Mouse (Mus musculus) heart, postnatal 0 days (tissue): ENCODE results near the gene Gtf2ird2. TPM values are rescaled to one million over a fixed set of nuclear protein-coding genes. Genes with fewer than 3 reads are reported as not detected.

ENCODE experiments used
- ATAC-seq: fragments of 200-750 bp; cut with Nextera tagmentation; 2 replicates; pipeline ENCODE4 v1.8.0; 2017; ENCODE audit warnings: low read depth, moderate number of reproducible peaks, moderate library complexity; ENCODE audit not compliant: insufficient read depth
- DNase-seq: peaks from one replicate; pipeline ENCODE4 v3.0.0-alpha.2; 2016; ENCODE audit warnings: low spot score
- H3K27ac ChIP-seq: fragments of 300-500 bp; sonication (generic); 2 replicates; pipeline ENCODE4 v1.5.1; 2014; ENCODE audit warnings: low read depth, mild to moderate bottlenecking
- H3K27me3 ChIP-seq: fragments of 300-500 bp; sonication (generic); 2 replicates; pipeline ENCODE4 v1.6.1; 2014; ENCODE audit warnings: low read length, mixed read lengths; ENCODE audit not compliant: control insufficient read depth, insufficient read depth
- H3K36me3 ChIP-seq: fragments of 300-500 bp; sonication (generic); replicated peaks from 2 replicates; pipeline ENCODE4 v1.6.1; 2014; ENCODE audit warnings: low read length, mixed read lengths; ENCODE audit not compliant: control insufficient read depth, insufficient read depth
- H3K4me1 ChIP-seq: fragments of 300-500 bp; sonication (generic); 2 replicates; pipeline ENCODE4 v1.6.1; 2014; ENCODE audit warnings: antibody characterized with exemption; ENCODE audit not compliant: control insufficient read depth, insufficient read depth
- H3K4me2 ChIP-seq: fragments of 300-500 bp; sonication (generic); 2 replicates; pipeline ENCODE4 v1.6.1; 2014; ENCODE audit warnings: low read depth, mild to moderate bottlenecking, low read length, moderate library complexity
- H3K4me3 ChIP-seq: fragments of 300-500 bp; sonication (generic); 2 replicates; pipeline ENCODE4 v1.5.1; 2014; ENCODE audit warnings: low read depth, low read length
- H3K9ac ChIP-seq: fragments of 300-500 bp; sonication (generic); replicated peaks from 2 replicates; pipeline ENCODE4 v1.6.1; 2014; ENCODE audit warnings: low read depth, low read length, mixed read lengths
- H3K9me3 ChIP-seq: fragments of 300-500 bp; sonication (generic); replicated peaks from 2 replicates; pipeline ENCODE4 v1.6.1; 2016; ENCODE audit warnings: low read length; ENCODE audit not compliant: control insufficient read depth
- CTCF ChIP-seq: IDR thresholded peaks from 2 replicates; pipeline ENCODE4 v1.5.1; 2016; ENCODE audit warnings: antibody characterized with exemption, control low read depth, low read depth
- EP300 ChIP-seq: IDR thresholded peaks from 2 replicates; pipeline ENCODE4 v1.6.1; 2016; ENCODE audit warnings: antibody characterized with exemption, low read depth
- WGBS: fragments of 180-500 bp; shearing (Covaris S2); extraction: QIAGEN DNeasy Blood & Tissue Kit; methylation state at CpG from one replicate; pipeline ENCODE4 v1.1.7; 2014; 5-methylcytosine and 5-hydroxymethylcytosine counted together
- polyA plus RNA-seq: library from polyadenylated mRNA; unstranded; fragments of >200 nt; fragmentation: Nextera tagmentation; extraction: Ambion mirVana; gene quantifications from 2 replicates; pipeline ENCODE4 v1.2.1, GENCODE M21; 2015
- total RNA-seq: library from RNA; depleted of rRNA; stranded (reverse); fragments of >200 nt; gene quantifications from 2 replicates; pipeline ENCODE4 v1.2.3, GENCODE M21; 2014; ENCODE audit warnings: low replicate concordance

Gene Gtf2ird2
- total and polyA plus RNA-seq, 2 experiments from 2014 or later: 4.2 to 25.1 TPM

DNA sequence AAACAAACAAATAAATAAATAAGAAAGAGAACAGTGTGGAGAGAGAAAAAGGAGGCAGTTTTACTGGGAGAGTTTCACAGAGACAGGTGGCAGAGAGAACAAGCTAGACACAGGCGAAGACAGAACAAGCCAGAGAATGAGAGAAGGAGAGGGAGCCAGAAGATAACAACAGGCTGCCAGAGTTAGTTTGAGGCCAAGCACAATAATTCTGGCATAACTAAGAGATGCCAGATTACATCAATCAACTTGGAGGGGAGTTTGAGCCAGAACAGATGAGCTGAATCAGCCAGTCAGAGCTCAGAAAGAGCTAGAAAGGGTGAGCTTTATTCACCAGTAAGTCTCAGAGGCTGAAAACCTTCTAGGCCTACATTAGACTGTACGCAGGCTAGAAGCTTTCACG lies 66.8 kb downstream of the Gtf2ird2 start:
- WGBS: 79% methylated on average over 3 of the region's 3 CpGs
- Histone ChIP-seq H3K4me3 (no peak overlapping the region), H3K36me3 (peaks cover 97% of the 10 kb centered on the region), H3K27me3 (no peaks in the 10 kb centered on the region), H3K4me1 (no peaks in the 10 kb centered on the region), H3K4me2 (no peak overlapping the region), H3K27ac (no peak overlapping the region), H3K9ac (no peak overlapping the region), H3K9me3 (no peaks in the 10 kb centered on the region)
- ATAC-seq (no peak), DNase-seq (no peak)
- no peak for TF ChIP-seq CTCF
- no peak for TF ChIP-seq EP300

DNA sequence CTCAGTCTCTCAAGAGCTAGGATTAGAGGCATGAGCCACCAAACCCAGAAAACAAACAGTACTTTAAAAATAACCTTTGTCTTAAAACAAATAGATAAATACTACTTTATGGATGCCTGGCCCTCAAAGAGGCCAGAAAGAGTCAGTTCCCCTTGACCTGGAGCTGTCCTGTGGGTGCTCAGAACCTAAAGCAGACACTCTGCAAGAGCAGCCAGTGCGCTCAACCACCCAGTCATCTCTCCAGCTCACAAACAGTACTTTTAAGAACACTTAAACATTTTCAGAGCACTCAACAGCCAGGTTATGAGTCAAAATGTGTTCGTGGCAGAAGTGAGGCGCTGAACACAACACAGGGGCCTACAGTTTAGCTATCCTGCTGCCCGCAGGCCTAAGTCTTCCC lies 67.3 kb downstream of the Gtf2ird2 start:
- WGBS: 96% methylated on average over 4 of the region's 4 CpGs
- no peak for TF ChIP-seq EP300
- no peak for TF ChIP-seq CTCF

GRCm38 (mm10) chr5:134253806-134254205 lies 70.0 kb downstream of the Gtf2ird2 start:
- Histone ChIP-seq H3K4me2 (no peak overlapping the region), H3K4me3 (no peak overlapping the region), H3K9ac (no peak overlapping the region), H3K27ac (no peak overlapping the region), H3K36me3 (peaks cover 93% of the 10 kb centered on the region), H3K27me3 (no peaks in the 10 kb centered on the region), H3K4me1 (no peaks in the 10 kb centered on the region), H3K9me3 (no peaks in the 10 kb centered on the region)
- DNase-seq (no peak), ATAC-seq (no peak)
- peak; percentile 21 for TF ChIP-seq CTCF
- TF ChIP-seq EP300: no peak
- 74% methylated on average over 3 of the region's 3 CpGs for WGBS

More for the DNA sequence above, 67.3 kb downstream of the Gtf2ird2 start:
- no peak for ATAC-seq
- no peak overlapping the region for H3K9ac ChIP-seq
- H3K36me3 ChIP-seq: peaks cover 97% of the 10 kb centered on the region
- no peak for DNase-seq
- no peaks in the 10 kb centered on the region for H3K9me3 ChIP-seq
- H3K27me3 ChIP-seq: no peaks in the 10 kb centered on the region
- no peaks in the 10 kb centered on the region for H3K4me1 ChIP-seq
- H3K27ac ChIP-seq: no peak overlapping the region
- H3K4me2 ChIP-seq: no peak overlapping the region
- no peak overlapping the region for H3K4me3 ChIP-seq

- H3K4me3 ChIP-seq: no peak overlapping the region
- H3K27me3 ChIP-seq: no peaks in the 10 kb centered on the region
- no peaks in the 10 kb centered on the region for H3K9me3 ChIP-seq
- no peak overlapping the region for H3K9ac ChIP-seq
- no peak overlapping the region for H3K27ac ChIP-seq
- DNase-seq: no peak
- H3K4me1 ChIP-seq: no peaks in the 10 kb centered on the region
- no peak for ATAC-seq
- no peak for TF ChIP-seq CTCF
- no peak for TF ChIP-seq EP300
- H3K4me2 ChIP-seq: no peak overlapping the region
- peaks cover 93% of the 10 kb centered on the region for H3K36me3 ChIP-seq
- 90% methylated on average over 10 of the region's 10 CpGs for WGBS
Measured at GRCm38 (mm10) chr5:134255294-134255693, 71.5 kb downstream of the Gtf2ird2 start.

- DNase-seq: no peak
- 76% methylated on average over 13 of the region's 13 CpGs for WGBS
- TF ChIP-seq EP300: no peak
- TF ChIP-seq CTCF: no peak
- Histone ChIP-seq H3K27ac (no peak overlapping the region), H3K4me2 (no peak overlapping the region), H3K9ac (no peak overlapping the region), H3K4me3 (no peak overlapping the region), H3K9me3 (no peaks in the 10 kb centered on the region), H3K27me3 (no peaks in the 10 kb centered on the region), H3K4me1 (no peaks in the 10 kb centered on the region), H3K36me3 (peaks cover 94% of the 10 kb centered on the region)
- no peak for ATAC-seq
Measured at GRCm38 (mm10) chr5:134257349-134258031, 73.7 kb downstream of the Gtf2ird2 start.

GRCm38 (mm10) chr5:134258395-134258794 lies 74.6 kb downstream of the Gtf2ird2 start:
- Histone ChIP-seq H3K9me3 (no peaks in the 10 kb centered on the region), H3K4me1 (no peaks in the 10 kb centered on the region), H3K9ac (no peak overlapping the region), H3K4me2 (no peak overlapping the region), H3K4me3 (no peak overlapping the region), H3K36me3 (peaks cover 94% of the 10 kb centered on the region), H3K27me3 (no peaks in the 10 kb centered on the region), H3K27ac (no peak overlapping the region)
- 66% methylated on average over 4 of the region's 4 CpGs for WGBS
- DNase-seq: no peak
- no peak for TF ChIP-seq CTCF
- ATAC-seq: no peak
